Mouse (Mus musculus): Measurements from ENCODE around the gene Car5a. TPM values are rescaled to one million over a fixed set of nuclear protein-coding genes. Genes with fewer than 3 reads are reported as not detected.

The Car5a gene
- polyA plus RNA-seq, 1 experiment from 2014 or later: 0.31 TPM

- Histone ChIP-seq H3K4me2 (no peak overlapping the region), H3K36me3 (replicated peaks) (peaks cover 16% of the 10 kb centered on the region), H3K9ac (no peak overlapping the region), H3K4me3 (replicated peaks) (no peak overlapping the region), H3K27ac (0 out of 2 replicates have a peak overlapping the region, but pooled peaks have one; percentile 54), H3K9me3 (no peaks in the 10 kb centered on the region), H3K27me3 (no peaks in the 10 kb centered on the region), H3K4me1 (peaks cover 47% of the 10 kb centered on the region)
- WGBS: 92% methylated on average over 8 of the region's 8 CpGs
- ATAC-seq (ENCODE audit: low FRiP score): no peak
Measured at GRCm38 (mm10) chr8:121970225-121970624, 25.5 kb upstream of the Car5a start.

GRCm38 (mm10) chr8:121968542-121968941, 23.8 kb upstream of the Car5a start:
- Histone ChIP-seq H3K9ac (no peak overlapping the region), H3K27me3 (no peaks in the 10 kb centered on the region), H3K9me3 (no peaks in the 10 kb centered on the region), H3K4me1 (peaks cover 47% of the 10 kb centered on the region), H3K4me2 (no peak overlapping the region), H3K36me3 (replicated peaks) (no peaks in the 10 kb centered on the region), H3K27ac (peak overlapping the region; percentile 42; the same call in 1 of the 2 replicates), H3K4me3 (replicated peaks) (no peak overlapping the region)
- WGBS: 79% methylated on average over 4 of the region's 4 CpGs
- ATAC-seq (ENCODE audit: low FRiP score): no peak

- Histone ChIP-seq H3K9ac (peak overlapping the region; percentile 17; the same call in 1 of the 2 replicates), H3K27ac (peak overlapping the region; percentile 42; the same call in 1 of the 2 replicates), H3K27me3 (no peaks in the 10 kb centered on the region), H3K4me2 (no peak overlapping the region), H3K4me1 (peaks cover 47% of the 10 kb centered on the region), H3K9me3 (no peaks in the 10 kb centered on the region), H3K36me3 (replicated peaks) (no peaks in the 10 kb centered on the region), H3K4me3 (replicated peaks) (no peak overlapping the region)
- 50% methylated on average over 4 of the region's 4 CpGs for WGBS
- ATAC-seq (ENCODE audit: low FRiP score): no peak
Measured at GRCm38 (mm10) chr8:121967977-121968376, 23.3 kb upstream of the Car5a start.

- H3K27ac ChIP-seq: peak overlapping the region; percentile 65
- H3K36me3 ChIP-seq (replicated peaks): no peaks in the 10 kb centered on the region
- H3K4me1 ChIP-seq: peaks cover 47% of the 10 kb centered on the region
- ATAC-seq (ENCODE audit: low FRiP score): peak; percentile 30; the same call in 1 of the 2 replicates
- peak overlapping the region; percentile 25; the same call in 1 of the 2 replicates for H3K9ac ChIP-seq
- H3K4me2 ChIP-seq: no peak overlapping the region
- no peaks in the 10 kb centered on the region for H3K27me3 ChIP-seq
- 25% methylated on average over 7 of the region's 7 CpGs for WGBS
- no peak overlapping the region for H3K4me3 ChIP-seq (replicated peaks)
- no peaks in the 10 kb centered on the region for H3K9me3 ChIP-seq
Measured at GRCm38 (mm10) chr8:121966714-121967448, 22.2 kb upstream of the Car5a start.

- H3K9me3 ChIP-seq: no peaks in the 10 kb centered on the region
- no peak overlapping the region for H3K4me3 ChIP-seq (replicated peaks)
- WGBS: 67% methylated on average over 5 of the region's 5 CpGs
- no peak for ATAC-seq (ENCODE audit: low FRiP score)
- no peaks in the 10 kb centered on the region for H3K27me3 ChIP-seq
- H3K36me3 ChIP-seq (replicated peaks): no peaks in the 10 kb centered on the region
- H3K9ac ChIP-seq: 0 out of 2 replicates have a peak overlapping the region, but pooled peaks have one; percentile 25
- peaks cover 39% of the 10 kb centered on the region for H3K4me1 ChIP-seq
- H3K27ac ChIP-seq: 0 out of 2 replicates have a peak overlapping the region, but pooled peaks have one; percentile 65
- no peak overlapping the region for H3K4me2 ChIP-seq
Measured at GRCm38 (mm10) chr8:121966110-121966509, 21.4 kb upstream of the Car5a start.

- Histone ChIP-seq H3K4me3 (replicated peaks) (no peak overlapping the region), H3K36me3 (replicated peaks) (no peaks in the 10 kb centered on the region), H3K27me3 (no peaks in the 10 kb centered on the region), H3K9me3 (no peaks in the 10 kb centered on the region), H3K4me2 (no peak overlapping the region), H3K9ac (no peak overlapping the region), H3K27ac (no peak overlapping the region), H3K4me1 (peaks cover 31% of the 10 kb centered on the region)
- 85% methylated on average over 8 of the region's 8 CpGs for WGBS
- ATAC-seq (ENCODE audit: low FRiP score): no peak
Measured at GRCm38 (mm10) chr8:121964716-121965512, 20.2 kb upstream of the Car5a start.

GRCm38 (mm10) chr8:121962892-121963291, 18.2 kb upstream of the Car5a start:
- peaks cover 23% of the 10 kb centered on the region for H3K4me1 ChIP-seq
- no peaks in the 10 kb centered on the region for H3K9me3 ChIP-seq
- H3K4me2 ChIP-seq: no peak overlapping the region
- no peaks in the 10 kb centered on the region for H3K36me3 ChIP-seq (replicated peaks)
- no peak overlapping the region for H3K4me3 ChIP-seq (replicated peaks)
- H3K27me3 ChIP-seq: no peaks in the 10 kb centered on the region
- WGBS: 75% methylated on average over 3 of the region's 3 CpGs
- ATAC-seq (ENCODE audit: low FRiP score): no peak
- no peak overlapping the region for H3K9ac ChIP-seq
- H3K27ac ChIP-seq: no peak overlapping the region

GRCm38 (mm10) chr8:121958395-121958794, 13.7 kb upstream of the Car5a start:
- no peak overlapping the region for H3K27ac ChIP-seq
- 96% methylated on average over 1 of the region's 1 CpGs for whole genome bisulfite sequencing
- H3K27me3 ChIP-seq: no peaks in the 10 kb centered on the region
- no peaks in the 10 kb centered on the region for H3K9me3 ChIP-seq
- H3K9ac ChIP-seq: no peak overlapping the region
- ATAC-seq (ENCODE audit: low FRiP score): no peak
- H3K36me3 ChIP-seq (replicated peaks): peaks cover 29% of the 10 kb centered on the region
- H3K4me1 ChIP-seq: peaks cover 2% of the 10 kb centered on the region
- H3K4me2 ChIP-seq: no peak overlapping the region
- no peak overlapping the region for H3K4me3 ChIP-seq (replicated peaks)

GRCm38 (mm10) chr8:121955825-121956500, 11.3 kb upstream of the Car5a start:
- no peaks in the 10 kb centered on the region for H3K27me3 ChIP-seq
- no peak overlapping the region for H3K27ac ChIP-seq
- H3K4me1 ChIP-seq: peaks cover 22% of the 10 kb centered on the region
- H3K4me3 ChIP-seq (replicated peaks): no peak overlapping the region
- no peaks in the 10 kb centered on the region for H3K9me3 ChIP-seq
- peaks cover 30% of the 10 kb centered on the region for H3K36me3 ChIP-seq (replicated peaks)
- no peak overlapping the region for H3K4me2 ChIP-seq
- H3K9ac ChIP-seq: no peak overlapping the region
- no peak for ATAC-seq (ENCODE audit: low FRiP score)
- WGBS: 93% methylated on average over 1 of the region's 1 CpGs

GRCm38 (mm10) chr8:121954981-121955555, 10.4 kb upstream of the Car5a start:
- Histone ChIP-seq H3K4me1 (peaks cover 22% of the 10 kb centered on the region), H3K9me3 (no peaks in the 10 kb centered on the region), H3K27me3 (no peaks in the 10 kb centered on the region), H3K9ac (no peak overlapping the region), H3K4me2 (no peak overlapping the region), H3K4me3 (replicated peaks) (no peak overlapping the region), H3K27ac (no peak overlapping the region), H3K36me3 (replicated peaks) (peaks cover 30% of the 10 kb centered on the region)
- 88% methylated on average over 10 of the region's 10 CpGs for WGBS
- ATAC-seq (ENCODE audit: low FRiP score): no peak

GRCm38 (mm10) chr8:121953821-121954545, 9.3 kb upstream of the Car5a start:
- Histone ChIP-seq H3K27me3 (no peaks in the 10 kb centered on the region), H3K9me3 (no peaks in the 10 kb centered on the region), H3K4me3 (replicated peaks) (no peak overlapping the region), H3K27ac (no peak overlapping the region), H3K36me3 (replicated peaks) (peaks cover 30% of the 10 kb centered on the region), H3K4me2 (no peak overlapping the region), H3K9ac (no peak overlapping the region), H3K4me1 (peaks cover 28% of the 10 kb centered on the region)
- ATAC-seq (ENCODE audit: low FRiP score): no peak
- WGBS: 85% methylated on average over 3 of the region's 3 CpGs

Measured in forebrain, embryonic 12.5 days (tissue).